32 mouse cellular contexts compared by ENCODE assay signal in the genomic region with DNA sequence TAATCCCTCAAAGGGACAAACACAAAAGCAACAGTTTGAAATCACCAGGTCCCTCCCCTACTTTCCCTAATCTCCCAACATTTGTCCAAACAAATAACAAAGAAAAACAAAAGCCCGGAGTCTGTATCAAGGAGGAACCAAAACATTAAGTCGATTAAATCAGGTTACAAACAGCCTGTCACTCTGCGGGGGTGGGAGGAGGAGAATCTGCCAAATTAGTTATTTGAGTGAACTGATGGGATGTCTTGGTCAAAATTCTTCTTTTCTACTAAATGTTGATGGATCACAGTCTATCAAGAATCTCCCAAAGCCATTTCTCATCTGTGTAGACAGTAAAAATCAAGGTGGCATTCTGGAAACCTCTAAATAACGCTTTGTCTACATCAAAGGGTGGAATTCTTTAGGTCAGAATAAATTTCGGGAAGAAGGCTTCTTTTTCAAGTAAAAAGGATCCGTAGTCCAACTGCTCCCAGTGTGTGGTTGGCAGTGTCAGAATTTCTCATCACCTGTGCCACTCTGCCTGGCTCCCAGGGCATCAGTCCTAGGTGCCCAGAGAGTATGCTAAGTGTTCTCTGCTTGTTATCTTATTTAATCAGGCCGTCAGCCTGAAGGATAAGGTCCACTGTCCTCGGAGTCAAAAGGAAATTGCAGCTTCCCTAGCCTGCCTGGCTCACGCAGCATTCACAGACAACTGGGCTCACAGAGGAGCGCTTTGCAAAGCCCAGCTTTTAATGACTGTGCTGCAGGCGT.
A peak's percentile ranks its signal among the peaks of the same experiment; 100 is the strongest.
DNase-seq lines count a peak whose midpoint lies in the region; ATAC-seq and TF ChIP-seq lines count a peak whose summit lies in the region.
"Had no signal": no experiment of that assay in that cellular context is flagged by ENCODE, and none has a peak within 500 bp of the region (broad histone marks: within the 10 kb centered on the region; RNA-seq: fewer than 3 reads in every experiment).

No protein-coding gene starts in this region.

- ATAC-seq in hindbrain, embryonic 14.5 days (ENCODE audit: low FRiP score), result no peak
- ATAC-seq in hindbrain, embryonic 13.5 days (ENCODE audit: low FRiP score), result no peak
- ATAC-seq: activated CD4-positive, CD25-positive, alpha-beta regulatory T cell, adult 4 months; forebrain, embryonic 14.5 days; hindbrain, embryonic 16.5 days; intestine, embryonic 15.5 days; lung, postnatal 0 days; midbrain, embryonic 15.5 days had no signal

- TF ChIP-seq POLR2A in brain, embryonic 14.5 days (IDR thresholded peaks at IDR 0.05; ENCODE audit: borderline replicate concordance, extremely low read depth, insufficient read depth, insufficient read length, poor library complexity, severe bottlenecking), result no peak

- H3K27ac ChIP-seq in hindbrain, embryonic 14.5 days, result no peak overlapping the region
- H3K27ac ChIP-seq in hindbrain, embryonic 13.5 days, result no peak overlapping the region
- H3K27ac ChIP-seq: embryonic facial prominence, embryonic 10.5 days; embryonic facial prominence, embryonic 15.5 days; intestine, embryonic 15.5 days; liver, embryonic 13.5 days; macrophage; midbrain, embryonic 15.5 days; neural tube, embryonic 12.5 days; stomach, embryonic 15.5 days had no signal

- H3K27me3 ChIP-seq in hindbrain, embryonic 14.5 days (ENCODE audit: control insufficient read depth, insufficient read depth, low read length), result no peaks in the 10 kb centered on the region
- H3K27me3 ChIP-seq in hindbrain, embryonic 13.5 days, result no peaks in the 10 kb centered on the region
- H3K27me3 ChIP-seq: embryonic facial prominence, embryonic 15.5 days; intestine, embryonic 15.5 days; liver, embryonic 13.5 days; midbrain, embryonic 15.5 days; neural tube, embryonic 12.5 days; stomach, embryonic 15.5 days had no signal

- 33% methylated on average over 11 of the region's 11 CpGs for WGBS in hindbrain, embryonic 14.5 days
- 31% methylated on average over 11 of the region's 11 CpGs for WGBS in hindbrain, embryonic 13.5 days

- no peak overlapping the region for H3K4me2 ChIP-seq in hindbrain, embryonic 14.5 days (replicated peaks)
- H3K4me2 ChIP-seq in hindbrain, embryonic 13.5 days, result no peak overlapping the region
- H3K4me2 ChIP-seq: embryonic facial prominence, embryonic 15.5 days; heart, embryonic 12.5 days; intestine, embryonic 15.5 days; liver, embryonic 13.5 days; midbrain, embryonic 15.5 days; neural tube, embryonic 12.5 days; stomach, embryonic 15.5 days had no signal

- H3K36me3 ChIP-seq in hindbrain, embryonic 14.5 days (replicated peaks; ENCODE audit: control insufficient read depth, insufficient read depth), result no peaks in the 10 kb centered on the region
- H3K36me3 ChIP-seq in hindbrain, embryonic 13.5 days, result no peaks in the 10 kb centered on the region
- H3K36me3 ChIP-seq: embryonic facial prominence, embryonic 10.5 days; embryonic facial prominence, embryonic 15.5 days; heart, embryonic 12.5 days; intestine, embryonic 15.5 days; liver, embryonic 13.5 days; midbrain, embryonic 15.5 days; neural tube, embryonic 12.5 days; stomach, embryonic 15.5 days had no signal

- no peaks in the 10 kb centered on the region for H3K4me1 ChIP-seq in hindbrain, embryonic 14.5 days (replicated peaks; ENCODE audit: control insufficient read depth, insufficient read depth, low read length)
- H3K4me1 ChIP-seq in hindbrain, embryonic 13.5 days (replicated peaks), result 0 out of 2 replicates have a peak, but pooled peaks cover 6% of the 10 kb centered on the region
- H3K4me1 ChIP-seq: embryonic facial prominence, embryonic 10.5 days; embryonic facial prominence, embryonic 15.5 days; heart, embryonic 12.5 days; intestine, embryonic 15.5 days; liver, embryonic 13.5 days; neural tube, embryonic 12.5 days; stomach, embryonic 15.5 days had no signal

- TF ChIP-seq CTCF in brain, embryonic 14.5 days (IDR thresholded peaks at IDR 0.05; ENCODE audit: borderline replicate concordance, extremely low read depth, insufficient read depth, insufficient read length), result no peak

- no peaks in the 10 kb centered on the region for H3K9me3 ChIP-seq in hindbrain, embryonic 14.5 days (ENCODE audit: control insufficient read depth, low read length)
- no peaks in the 10 kb centered on the region for H3K9me3 ChIP-seq in hindbrain, embryonic 13.5 days
- H3K9me3 ChIP-seq: embryonic facial prominence, embryonic 10.5 days; embryonic facial prominence, embryonic 15.5 days; intestine, embryonic 15.5 days; liver, embryonic 13.5 days; midbrain, embryonic 15.5 days; stomach, embryonic 15.5 days had no signal

- H3K4me3 ChIP-seq in hindbrain, embryonic 14.5 days (replicated peaks; ENCODE audit: low read length), result no peak overlapping the region
- H3K4me3 ChIP-seq in hindbrain, embryonic 13.5 days, result no peak overlapping the region
- H3K4me3 ChIP-seq: embryonic facial prominence, embryonic 10.5 days; embryonic facial prominence, embryonic 15.5 days; heart, embryonic 12.5 days; intestine, embryonic 15.5 days; liver, embryonic 13.5 days; midbrain, embryonic 15.5 days; myocyte; neural tube, embryonic 12.5 days; stomach, embryonic 15.5 days had no signal

- H3K9ac ChIP-seq in hindbrain, embryonic 14.5 days, result no peak overlapping the region
- no peak overlapping the region for H3K9ac ChIP-seq in hindbrain, embryonic 13.5 days
- H3K9ac ChIP-seq: embryonic facial prominence, embryonic 15.5 days; heart, embryonic 12.5 days; intestine, embryonic 15.5 days; liver, embryonic 13.5 days; midbrain, embryonic 15.5 days; neural tube, embryonic 12.5 days; stomach, embryonic 15.5 days had no signal

- peak; percentile 30 for DNase-seq in hindbrain, embryonic 14.5 days (ENCODE audit: low spot score)
- DNase-seq in Muller cell, postnatal 12 days (ENCODE audit: inconsistent ontology term), result peak; percentile 50
- peak; percentile 30 for DNase-seq in brain, embryonic 14.5 days (ENCODE audit: low read depth)
- DNase-seq in cerebellum, adult 9-11 months, result peak; percentile 36
- DNase-seq in spleen, adult 18-20 months, result no peak
- no peak for DNase-seq in gastrocnemius, postnatal 25 days
- DNase-seq in thymus, postnatal 4 days, result no peak
- DNase-seq: adrenal gland, postnatal 14 days; B cell, adult 2 months; gastrocnemius, postnatal 14 days; heart, adult 11 months; heart, postnatal 4 days; kidney, adult 2 months; kidney, postnatal 4 days; left cerebral cortex, postnatal 4 days; liver, embryonic 13.5 days; lung, adult 18-20 months; right cerebral cortex, postnatal 14 days had no signal

Comparison
In these comparisons a context has a peak if more than half of its experiments do, and no peak if none do; other contexts are left out.
1. DNase-seq: peak in hindbrain, embryonic 14.5 days (single experiment), Muller cell, postnatal 12 days (single experiment), brain, embryonic 14.5 days (single experiment) and cerebellum, adult 9-11 months (single experiment); none in spleen, adult 18-20 months (0 of 2), gastrocnemius, postnatal 25 days (single experiment) and thymus, postnatal 4 days (single experiment).